Comparison of ENCODE assay signal across 25 mouse cellular contexts in genomic region chr2:42405632-42406031, GRCm38 (mm10).
DNase-seq lines count a peak whose midpoint lies in the region; ATAC-seq lines count a peak whose summit lies in the region.
"Had no signal": no experiment of that assay in that cellular context is flagged by ENCODE, and none has a peak within 500 bp of the region (broad histone marks: within the 10 kb centered on the region; RNA-seq: fewer than 3 reads in every experiment).

No protein-coding gene starts in this region.

- no peaks in the 10 kb centered on the region for H3K27me3 ChIP-seq in hindbrain, embryonic 13.5 days
- no peaks in the 10 kb centered on the region for H3K27me3 ChIP-seq in hindbrain, embryonic 14.5 days (ENCODE audit: control insufficient read depth, insufficient read depth, low read length)
- H3K27me3 ChIP-seq: embryonic facial prominence, embryonic 12.5 days; heart, embryonic 13.5 days; limb, embryonic 13.5 days; liver, embryonic 12.5 days; megakaryocyte, embryonic 14.5 days had no signal

- no peak for ATAC-seq in hindbrain, embryonic 13.5 days (ENCODE audit: low FRiP score)
- no peak for ATAC-seq in hindbrain, embryonic 14.5 days (ENCODE audit: low FRiP score)
- ATAC-seq: forebrain, postnatal 0 days; intestine, embryonic 16.5 days; liver, embryonic 12.5 days had no signal

- WGBS in hindbrain, embryonic 13.5 days: 72% methylated on average over 1 of the region's 1 CpGs
- WGBS in hindbrain, embryonic 14.5 days: 65% methylated on average over 1 of the region's 1 CpGs

- H3K9me3 ChIP-seq in hindbrain, embryonic 13.5 days: no peaks in the 10 kb centered on the region
- H3K9me3 ChIP-seq in hindbrain, embryonic 14.5 days (ENCODE audit: control insufficient read depth, low read length): no peaks in the 10 kb centered on the region
- H3K9me3 ChIP-seq: embryonic facial prominence, embryonic 12.5 days; heart, embryonic 13.5 days; limb, embryonic 13.5 days; liver, embryonic 12.5 days; megakaryocyte, embryonic 14.5 days had no signal

- no peaks in the 10 kb centered on the region for H3K36me3 ChIP-seq in hindbrain, embryonic 13.5 days
- no peaks in the 10 kb centered on the region for H3K36me3 ChIP-seq in hindbrain, embryonic 14.5 days (replicated peaks; ENCODE audit: control insufficient read depth, insufficient read depth)
- H3K36me3 ChIP-seq: embryonic facial prominence, embryonic 12.5 days; heart, embryonic 13.5 days; limb, embryonic 13.5 days; liver, embryonic 12.5 days had no signal

- no peak overlapping the region for H3K9ac ChIP-seq in hindbrain, embryonic 13.5 days
- no peak overlapping the region for H3K9ac ChIP-seq in hindbrain, embryonic 14.5 days
- H3K9ac ChIP-seq: embryonic facial prominence, embryonic 12.5 days; forebrain, postnatal 0 days; heart, embryonic 13.5 days; limb, embryonic 13.5 days; liver, embryonic 12.5 days had no signal

- H3K4me2 ChIP-seq in hindbrain, embryonic 13.5 days: no peak overlapping the region
- H3K4me2 ChIP-seq in hindbrain, embryonic 14.5 days (replicated peaks): no peak overlapping the region
- H3K4me2 ChIP-seq: embryonic facial prominence, embryonic 12.5 days; heart, embryonic 13.5 days; limb, embryonic 13.5 days; liver, embryonic 12.5 days had no signal

- no peak overlapping the region for H3K4me3 ChIP-seq in hindbrain, embryonic 13.5 days
- H3K4me3 ChIP-seq in hindbrain, embryonic 14.5 days (replicated peaks; ENCODE audit: low read length): no peak overlapping the region
- H3K4me3 ChIP-seq: embryonic facial prominence, embryonic 12.5 days; heart, adult 2 months; heart, embryonic 13.5 days; limb, embryonic 13.5 days; liver, embryonic 12.5 days; megakaryocyte, embryonic 14.5 days had no signal

- peaks cover 4% of the 10 kb centered on the region for H3K4me1 ChIP-seq in hindbrain, embryonic 13.5 days (replicated peaks)
- no peaks in the 10 kb centered on the region for H3K4me1 ChIP-seq in hindbrain, embryonic 14.5 days (replicated peaks; ENCODE audit: control insufficient read depth, insufficient read depth, low read length)
- H3K4me1 ChIP-seq: embryonic facial prominence, embryonic 12.5 days; heart, embryonic 13.5 days; limb, embryonic 13.5 days; liver, embryonic 12.5 days; megakaryocyte, embryonic 14.5 days had no signal

- DNase-seq in hindbrain, embryonic 14.5 days (ENCODE audit: low spot score): no peak
- DNase-seq in retina, postnatal 1 day: peak; percentile 9
- no peak for DNase-seq in retina, embryonic 14.5 days (ENCODE audit: low spot score)
- DNase-seq in cerebellum, postnatal 10 days: peak; percentile 53 to 65
- DNase-seq in gastrocnemius, postnatal 10 days: no peak
- DNase-seq in kidney, adult 9 months: no peak
- DNase-seq: adrenal gland, postnatal 36 days; forebrain, postnatal 0 days; gastrocnemius, postnatal 25 days; heart, adult 2 months; heart, postnatal 14 days; kidney, postnatal 36 days; layer of hippocampus, postnatal 36 days; lung, adult 18-20 months; lung, postnatal 14 days; right cerebral cortex, postnatal 14 days; thymus, adult 2 months had no signal

- 0 out of 2 replicates have a peak overlapping the region, but pooled peaks have one; percentile 48 for H3K27ac ChIP-seq in hindbrain, embryonic 13.5 days
- H3K27ac ChIP-seq in hindbrain, embryonic 14.5 days: no peak overlapping the region
- H3K27ac ChIP-seq: embryonic facial prominence, embryonic 12.5 days; heart, adult 2 months; heart, embryonic 13.5 days; limb, embryonic 13.5 days; liver, embryonic 12.5 days; stomach, postnatal 0 days had no signal

Comparison
In these comparisons a context has a peak if more than half of its experiments do, and no peak if none do; other contexts are left out.
1. DNase-seq: peak in retina, postnatal 1 day (single experiment) and cerebellum, postnatal 10 days (2 of 2); none in hindbrain, embryonic 14.5 days (single experiment), retina, embryonic 14.5 days (single experiment), gastrocnemius, postnatal 10 days (single experiment) and kidney, adult 9 months (single experiment).